Mouse (Mus musculus) hindbrain, postnatal 0 days (tissue): ENCODE measurements around the gene Sema4g. TPM values are rescaled to one million over a fixed set of nuclear protein-coding genes. Genes with fewer than 3 reads are reported as not detected.
A peak's percentile ranks its signal among the peaks of the same experiment; 100 is the strongest.

Experiments used
- ATAC-seq: fragments of 200-750 bp; cut with Nextera tagmentation; 2 replicates; pipeline ENCODE4 v1.8.0; 2017; ENCODE audit warnings: mild to moderate bottlenecking, moderate TSS enrichment, moderate library complexity
- DNase-seq: peaks from one replicate; pipeline ENCODE4 v3.0.0-alpha.2; 2015; ENCODE audit warnings: low spot score
- H3K27ac ChIP-seq: fragments of 300-500 bp; sonication (generic); 2 replicates; pipeline ENCODE4 v1.5.1; 2014; ENCODE audit warnings: mild to moderate bottlenecking
- H3K27me3 ChIP-seq: fragments of 300-500 bp; sonication (generic); 2 replicates; pipeline ENCODE4 v1.6.1; 2014; ENCODE audit warnings: low read length, mixed read lengths; ENCODE audit not compliant: insufficient read depth
- H3K36me3 ChIP-seq: fragments of 300-500 bp; sonication (generic); 2 replicates; pipeline ENCODE4 v1.6.1; 2014; ENCODE audit warnings: low read length, mixed read lengths; ENCODE audit not compliant: insufficient read depth
- H3K4me1 ChIP-seq: fragments of 300-500 bp; sonication (generic); 2 replicates; pipeline ENCODE4 v1.6.1; 2014; ENCODE audit warnings: antibody characterized with exemption, low read length, mixed read lengths; ENCODE audit not compliant: insufficient read depth
- H3K4me2 ChIP-seq: fragments of 300-500 bp; sonication (generic); 2 replicates; pipeline ENCODE4 v1.6.1; 2014; ENCODE audit warnings: low read depth, mild to moderate bottlenecking, low read length, moderate library complexity, mixed read lengths
- H3K4me3 ChIP-seq: fragments of 300-500 bp; sonication (generic); 2 replicates; pipeline ENCODE4 v1.5.1; 2014; ENCODE audit warnings: low read length
- H3K9ac ChIP-seq: fragments of 300-500 bp; sonication (generic); replicated peaks from 2 replicates; pipeline ENCODE4 v1.6.1; 2014; ENCODE audit warnings: mild to moderate bottlenecking, low read length, moderate library complexity, mixed read lengths
- H3K9me3 ChIP-seq: fragments of 300-500 bp; sonication (generic); 2 replicates; pipeline ENCODE4 v1.6.1; 2016; ENCODE audit warnings: low read length, mixed read lengths
- CTCF ChIP-seq: IDR thresholded peaks from 2 replicates; pipeline ENCODE4 v1.5.1; 2016; ENCODE audit warnings: antibody characterized with exemption, control low read depth, low read depth
- WGBS: fragments of 180-500 bp; shearing (Covaris S2); extraction: QIAGEN DNeasy Blood & Tissue Kit; methylation state at CpG from one replicate; pipeline ENCODE4 v1.1.7; 2014; 5-methylcytosine and 5-hydroxymethylcytosine counted together
- polyA plus RNA-seq: library from polyadenylated mRNA; unstranded; fragments of >200 nt; fragmentation: Nextera tagmentation; extraction: Ambion mirVana; gene quantifications from 2 replicates; pipeline ENCODE4 v1.2.1, GENCODE M21; 2015
- total RNA-seq: library from RNA; depleted of rRNA; stranded (reverse); fragments of >200 nt; gene quantifications from 2 replicates; pipeline ENCODE4 v1.2.3, GENCODE M21; 2014

Sema4g gene
- total and polyA plus RNA-seq, 2 experiments from 2014 or later, result 14.2 to 66.9 TPM

DNA sequence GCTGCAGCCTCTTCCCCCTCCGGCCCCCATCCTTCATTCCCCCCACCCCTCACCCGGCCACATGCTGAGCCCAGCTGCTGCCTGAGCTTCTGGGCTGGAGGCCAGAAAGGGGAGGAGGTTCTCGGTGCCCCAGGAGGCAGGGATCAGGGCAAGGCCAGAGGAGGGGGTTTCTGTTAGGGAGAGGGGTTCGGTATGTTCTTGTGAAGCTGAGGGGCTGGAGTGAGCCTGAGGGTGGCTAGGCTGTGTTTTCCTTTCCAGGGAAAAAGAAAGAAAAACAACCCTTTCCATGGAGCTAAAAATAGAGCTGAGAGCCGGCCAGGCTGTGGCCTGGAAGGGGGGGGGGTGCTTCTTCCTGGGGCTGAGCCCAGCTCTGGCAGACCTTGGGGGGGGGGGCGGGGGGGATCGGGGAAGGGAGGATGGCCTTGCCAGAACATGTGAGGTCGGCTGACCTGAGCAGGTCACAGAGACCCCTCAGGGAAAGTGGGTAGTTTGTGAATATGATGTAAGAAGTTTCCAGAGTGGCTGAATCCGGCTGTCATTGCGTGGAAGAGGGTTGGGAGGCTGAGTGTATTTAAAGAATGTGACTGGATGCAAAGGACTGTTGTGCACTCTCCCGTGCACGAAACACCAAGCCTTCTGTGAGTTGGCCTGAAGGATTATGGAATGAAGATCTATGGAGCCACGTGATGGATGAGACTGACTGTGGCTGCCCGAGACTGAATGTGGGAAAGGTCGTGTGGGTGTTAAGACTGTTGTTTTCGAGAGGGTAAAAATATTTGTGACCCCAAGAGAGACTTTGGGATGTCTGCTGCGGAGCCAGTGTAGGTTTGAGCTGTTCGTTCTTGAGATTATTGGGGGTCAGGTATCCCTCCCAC lies 27.7 kb downstream of the Sema4g start:
- Histone ChIP-seq H3K4me1 (peaks cover 31% of the 10 kb centered on the region), H3K4me2 (peak overlapping the region; percentile 83), H3K9me3 (no peaks in the 10 kb centered on the region), H3K4me3 (peak overlapping the region; percentile 69), H3K27ac (peak overlapping the region; percentile 93), H3K27me3 (no peaks in the 10 kb centered on the region; the same call in 1 of the 2 replicates), H3K9ac (peak overlapping the region; percentile 37; the same call in 1 of the 2 replicates), H3K36me3 (0 out of 2 replicates have a peak, but pooled peaks cover 3% of the 10 kb centered on the region)
- peak; percentile 42 for ATAC-seq
- no peak for TF ChIP-seq CTCF
- DNase-seq, result peak; percentile 86
- 2% methylated on average over 17 of the region's 18 CpGs for WGBS

DNA sequence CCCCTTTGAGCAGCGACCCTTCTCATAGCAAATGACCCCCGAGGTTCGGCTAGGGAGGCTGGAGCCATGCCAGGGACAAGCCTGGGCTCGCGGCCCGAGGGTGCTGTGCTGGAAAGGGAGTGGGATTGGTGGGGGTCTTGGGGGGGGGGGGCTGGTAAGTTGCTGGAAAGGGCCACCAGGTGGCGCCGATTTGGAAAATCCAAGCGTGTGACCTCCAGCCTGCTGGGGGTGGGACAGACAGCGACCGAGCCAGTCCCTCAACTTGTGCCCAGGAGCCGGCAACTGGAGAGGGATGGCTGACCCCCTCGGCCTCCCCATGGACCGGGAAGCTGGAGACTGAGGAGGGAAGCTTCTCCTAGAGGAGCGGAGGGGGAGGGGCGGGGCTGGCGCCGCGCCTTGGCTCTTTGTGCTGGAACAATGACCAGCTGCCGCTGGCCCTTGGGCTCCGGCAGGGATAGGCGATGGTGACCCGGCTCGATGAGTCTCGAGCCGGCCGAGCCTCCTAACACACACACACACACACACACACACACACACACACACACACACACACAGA lies 28.4 kb downstream of the Sema4g start:
- Histone ChIP-seq H3K9ac (peak overlapping the region; percentile 75), H3K9me3 (no peaks in the 10 kb centered on the region), H3K4me1 (peaks cover 31% of the 10 kb centered on the region), H3K36me3 (no peaks in the 10 kb centered on the region; the same call in 1 of the 2 replicates), H3K4me3 (peak overlapping the region; percentile 69), H3K4me2 (peak overlapping the region; percentile 83), H3K27me3 (no peaks in the 10 kb centered on the region; the same call in 1 of the 2 replicates), H3K27ac (peak overlapping the region; percentile 93)
- TF ChIP-seq CTCF, result peak; percentile 69
- peak; percentile 92 for DNase-seq
- ATAC-seq, result peak; percentile 73
- under 1% methylated on average over 23 of the region's 27 CpGs for WGBS

DNA sequence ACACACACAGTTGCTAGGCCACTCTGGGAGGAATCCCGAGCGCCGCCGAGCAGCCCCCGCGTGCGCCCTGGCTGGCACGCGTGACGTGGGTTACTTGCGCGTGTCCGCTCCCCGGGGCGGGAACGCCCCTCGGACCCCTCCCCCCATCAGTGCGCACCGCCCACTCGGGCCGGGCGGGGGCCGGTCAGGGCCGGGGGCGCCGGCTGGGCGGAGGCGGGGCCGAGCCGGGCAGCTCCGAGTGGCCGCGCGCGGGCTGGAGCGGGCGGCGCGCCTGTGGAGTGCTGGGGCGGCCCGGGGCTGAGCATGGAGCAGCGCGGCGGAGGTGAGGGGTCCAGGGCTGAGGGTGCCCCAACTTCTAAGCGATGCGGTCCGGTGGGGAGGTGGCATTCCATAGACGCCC lies 29.0 kb downstream of the Sema4g start:
- Histone ChIP-seq H3K27me3 (no peaks in the 10 kb centered on the region; the same call in 1 of the 2 replicates), H3K4me2 (peak overlapping the region; percentile 83), H3K27ac (peak overlapping the region; percentile 93), H3K36me3 (no peaks in the 10 kb centered on the region; the same call in 1 of the 2 replicates), H3K9ac (peak overlapping the region; percentile 75), H3K9me3 (no peaks in the 10 kb centered on the region), H3K4me1 (peaks cover 31% of the 10 kb centered on the region), H3K4me3 (peak overlapping the region; percentile 69)
- under 1% methylated on average over 45 of the region's 48 CpGs for WGBS
- peak; percentile 92 for DNase-seq
- no peak for TF ChIP-seq CTCF
- ATAC-seq, result peak; percentile 79

DNA sequence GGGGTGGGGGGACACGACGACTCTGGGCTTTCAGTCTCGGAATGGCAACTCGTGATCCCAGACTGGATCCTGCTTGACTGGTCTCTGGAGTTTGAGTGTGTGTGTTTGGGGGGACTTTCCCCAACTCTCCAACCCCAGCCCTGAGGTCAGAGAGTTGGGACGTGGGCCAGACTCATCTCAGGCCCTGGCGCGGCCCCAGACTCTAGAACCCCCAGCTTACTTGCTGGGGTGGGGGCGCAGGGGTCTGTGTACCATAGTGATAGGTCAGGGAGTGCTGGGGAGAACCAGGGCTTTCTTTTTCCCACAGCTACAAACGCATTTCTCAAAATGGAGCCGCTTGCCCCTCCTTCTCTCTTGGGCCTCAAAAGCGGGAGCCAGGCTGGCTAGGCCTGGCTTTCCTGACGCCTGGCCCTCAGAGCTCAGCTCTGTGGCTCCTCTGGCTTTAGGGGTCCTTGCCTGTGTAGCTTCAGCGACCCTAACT lies 29.5 kb downstream of the Sema4g start:
- peaks cover 31% of the 10 kb centered on the region for H3K4me1 ChIP-seq
- DNase-seq (peak; percentile 46), ATAC-seq (peak; percentile 5; the same call in 1 of the 2 replicates)
- under 1% methylated on average over 11 of the region's 13 CpGs for WGBS
- peak overlapping the region; percentile 69 for H3K4me3 ChIP-seq
- H3K36me3 ChIP-seq, result peaks cover under 1% of the 10 kb centered on the region; the same call in 1 of the 2 replicates
- no peaks in the 10 kb centered on the region; the same call in 1 of the 2 replicates for H3K27me3 ChIP-seq
- H3K9me3 ChIP-seq, result no peaks in the 10 kb centered on the region
- TF ChIP-seq CTCF, result no peak
- H3K9ac ChIP-seq, result peak overlapping the region; percentile 75
- peak overlapping the region; percentile 83 for H3K4me2 ChIP-seq
- peak overlapping the region; percentile 93 for H3K27ac ChIP-seq

DNA sequence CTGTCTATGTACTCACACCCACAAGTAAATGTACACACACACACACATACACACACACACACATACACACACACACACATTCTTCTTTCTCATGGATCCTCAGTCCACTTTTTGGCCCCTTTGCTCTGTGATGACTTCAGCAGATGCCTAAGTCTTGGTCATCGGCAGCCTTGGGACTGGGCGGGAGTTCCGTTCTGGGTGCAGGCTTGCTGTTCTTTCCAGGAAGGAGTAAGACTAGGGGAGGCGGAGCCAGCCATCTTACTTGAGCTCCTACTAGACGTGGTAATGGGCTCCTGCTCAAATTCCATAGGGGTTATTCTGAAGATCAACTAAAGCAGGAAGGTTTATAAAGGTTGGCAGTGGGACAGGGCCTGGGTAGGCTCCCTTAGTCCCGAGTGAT lies 31.4 kb downstream of the Sema4g start:
- WGBS, result 64% methylated on average over 6 of the region's 6 CpGs
- H3K4me1 ChIP-seq, result peaks cover 27% of the 10 kb centered on the region
- DNase-seq (no peak), ATAC-seq (no peak)
- H3K36me3 ChIP-seq, result peaks cover 6% of the 10 kb centered on the region; the same call in 1 of the 2 replicates
- no peak overlapping the region for H3K9ac ChIP-seq
- TF ChIP-seq CTCF, result no peak
- no peaks in the 10 kb centered on the region for H3K9me3 ChIP-seq
- H3K27me3 ChIP-seq, result no peaks in the 10 kb centered on the region
- no peak overlapping the region for H3K27ac ChIP-seq
- no peak overlapping the region for H3K4me3 ChIP-seq
- peak overlapping the region; percentile 17; the same call in 1 of the 2 replicates for H3K4me2 ChIP-seq

DNA sequence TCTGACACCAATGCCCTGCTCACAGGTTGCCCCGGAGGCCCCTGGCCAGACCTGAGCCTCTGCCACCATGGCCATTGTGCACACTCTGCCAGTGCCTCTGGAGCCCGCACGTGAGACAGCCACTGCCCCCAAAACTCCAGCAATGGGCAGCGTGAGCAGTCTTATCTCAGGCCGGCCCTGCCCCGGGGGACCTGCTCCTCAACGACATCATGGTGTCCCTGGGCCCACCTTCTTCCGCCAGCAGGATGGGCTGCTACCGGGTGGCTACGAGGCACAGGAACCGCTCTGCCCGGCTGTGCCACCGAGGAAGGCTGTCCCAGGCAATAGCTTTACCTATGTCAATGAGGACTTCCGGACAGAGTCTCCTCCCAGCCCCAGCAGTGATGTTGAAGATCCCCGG lies 32.5 kb downstream of the Sema4g start:
- H3K9me3 ChIP-seq, result no peaks in the 10 kb centered on the region
- peak overlapping the region; percentile 28; the same call in 1 of the 2 replicates for H3K9ac ChIP-seq
- no peak for ATAC-seq
- H3K27me3 ChIP-seq, result no peaks in the 10 kb centered on the region
- no peak overlapping the region for H3K27ac ChIP-seq
- WGBS, result 89% methylated on average over 15 of the region's 15 CpGs
- H3K4me2 ChIP-seq, result no peak overlapping the region
- H3K36me3 ChIP-seq, result peaks cover 17% of the 10 kb centered on the region
- no peak overlapping the region for H3K4me3 ChIP-seq
- no peak for TF ChIP-seq CTCF
- DNase-seq, result no peak
- H3K4me1 ChIP-seq, result peaks cover 17% of the 10 kb centered on the region
